Mouse (Mus musculus): Measurements from ENCODE around the gene Asdurf. TPM values are rescaled to one million over a fixed set of nuclear protein-coding genes. Genes with fewer than 3 reads are reported as not detected.
A peak's percentile ranks its signal among the peaks of the same experiment; 100 is the strongest.
"Not testable (repeated sequence)": the region's sequence is repeated elsewhere in the genome, so short reads cannot be mapped to it uniquely, and the experiment has no call there.

The Asdurf gene
- 0.87 and 3.5 TPM in 2 replicates for polyA plus RNA-seq (2015; fragmentation: Nextera tagmentation; extraction: Ambion mirVana)

DNA sequence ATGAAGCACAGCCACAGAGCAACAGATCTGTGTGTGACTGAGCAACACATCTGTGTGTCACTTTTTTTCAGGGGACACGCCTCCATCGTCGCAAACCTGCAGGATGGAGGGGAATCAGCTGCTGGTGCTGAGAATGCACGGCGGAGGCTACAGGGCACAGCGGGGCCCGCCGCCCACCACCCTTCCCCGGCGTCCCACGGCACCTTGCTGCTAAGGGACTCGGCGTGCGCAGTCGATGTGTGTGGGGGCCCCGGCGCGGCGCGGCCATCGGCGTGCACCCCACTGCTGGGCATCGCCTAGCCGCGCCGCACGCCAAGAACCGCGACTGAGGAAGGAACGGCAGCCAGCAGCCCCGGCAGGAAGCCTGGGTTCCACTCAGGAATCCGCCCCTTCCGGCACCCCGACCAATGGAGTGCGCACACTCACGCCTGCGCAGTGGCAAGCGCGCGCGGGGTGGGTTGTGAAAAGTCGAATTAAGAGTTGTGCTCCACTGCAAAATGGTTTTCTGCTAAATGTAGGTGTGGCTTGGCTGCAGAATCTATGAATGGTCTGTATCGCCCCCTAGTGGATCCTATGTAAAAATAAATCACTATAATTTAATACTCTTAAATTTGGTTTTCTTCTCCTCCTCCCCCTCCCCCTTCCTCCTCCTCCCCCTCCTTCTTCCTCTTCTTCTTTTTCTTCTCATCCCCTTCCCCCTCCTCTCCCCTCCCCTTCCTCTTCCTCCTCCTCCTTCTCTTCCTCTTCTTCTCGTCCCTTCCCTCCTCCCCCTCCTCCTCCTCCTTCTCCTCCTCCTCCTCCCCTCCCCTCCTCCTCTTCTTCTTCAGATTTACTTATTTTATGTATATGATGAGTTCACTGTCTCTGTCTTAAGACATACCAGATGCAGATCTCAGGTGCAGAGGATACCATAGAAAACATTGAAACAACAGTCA, at the start of gene Asdurf, which contains the start of the genes Gm28551 and Asnsd1:
Gene Asdurf, minus strand, starts transcription at position 293 of the 935 bp plus-strand sequence.
Gene Gm28551, minus strand, starts transcription at position 341 of the 935 bp plus-strand sequence.
Gene Asnsd1, minus strand, starts transcription at position 426 of the 935 bp plus-strand sequence.
- Histone ChIP-seq H3K4me1 (peaks cover 7% of the 10 kb centered on the region), H3K9ac (peak within 1 kb of the TSS; percentile 92), H3K9me3 (no peaks in the 10 kb centered on the region)

DNA sequence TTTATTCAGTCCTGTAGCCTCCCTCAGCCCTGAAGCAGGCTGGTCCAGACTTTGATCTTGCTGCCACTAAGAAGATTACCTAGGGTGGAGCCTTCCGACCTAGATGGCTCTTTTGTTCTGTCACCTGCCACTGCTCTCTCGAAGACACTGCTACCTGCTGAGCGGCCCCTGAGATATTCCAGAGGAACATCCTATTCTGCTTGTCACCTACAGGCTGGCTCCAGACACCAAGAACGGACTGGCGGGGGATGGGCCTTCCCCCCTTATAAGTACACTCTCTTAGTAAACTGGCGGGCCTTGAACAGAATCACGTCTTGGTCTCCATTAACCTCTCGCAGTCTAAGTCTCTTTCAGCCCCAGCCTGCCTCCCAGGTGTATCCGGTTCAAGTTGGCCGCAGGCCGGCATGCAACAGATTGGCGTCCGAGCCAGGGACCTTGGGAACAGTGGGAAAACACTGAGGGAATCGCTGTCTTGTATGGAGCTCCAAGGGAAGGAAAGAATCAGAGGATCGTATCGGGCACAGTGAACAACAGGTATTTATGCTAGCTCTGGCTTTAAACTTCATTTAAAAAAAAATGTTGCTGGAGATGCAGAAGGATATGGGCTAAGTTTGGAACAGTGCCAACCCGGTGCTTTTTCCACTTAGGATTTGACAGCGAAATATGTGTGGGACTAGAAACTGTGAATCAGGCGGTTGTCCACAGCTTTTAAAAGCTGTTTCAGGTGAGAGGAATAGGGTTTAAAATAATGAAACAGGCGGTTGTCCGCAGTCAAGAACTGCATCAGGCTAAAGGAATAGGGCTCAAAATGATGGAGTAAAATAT, 41.7 kb upstream of the Asdurf start:
- not testable (repeated sequence) for H3K27me3 ChIP-seq (replicated peaks); H3K4me1 ChIP-seq; H3K9me3 ChIP-seq; H3K4me3 ChIP-seq; H3K27ac ChIP-seq; H3K9ac ChIP-seq; H3K36me3 ChIP-seq (replicated peaks)
- peak overlapping the region; percentile 30 for H3K4me2 ChIP-seq
- ATAC-seq (replicated peaks): 0 out of 2 replicates have a peak, but pooled peaks have one; percentile 17
- 31% methylated on average over 21 of the region's 21 CpGs for WGBS

More for the DNA sequence above, at the start of gene Asdurf, which contains the start of the genes Gm28551 and Asnsd1:
- Histone ChIP-seq H3K27me3 (replicated peaks) (no peaks in the 10 kb centered on the region), H3K36me3 (replicated peaks) (peaks cover 8% of the 10 kb centered on the region), H3K27ac (peak within 1 kb of the TSS; percentile 90), H3K4me3 (peak within 1 kb of the TSS; percentile 71), H3K4me2 (peak within 1 kb of the TSS; percentile 53)
- WGBS: under 1% methylated on average over 43 of the region's 44 CpGs
- ATAC-seq (replicated peaks): peak; percentile 100

DNA sequence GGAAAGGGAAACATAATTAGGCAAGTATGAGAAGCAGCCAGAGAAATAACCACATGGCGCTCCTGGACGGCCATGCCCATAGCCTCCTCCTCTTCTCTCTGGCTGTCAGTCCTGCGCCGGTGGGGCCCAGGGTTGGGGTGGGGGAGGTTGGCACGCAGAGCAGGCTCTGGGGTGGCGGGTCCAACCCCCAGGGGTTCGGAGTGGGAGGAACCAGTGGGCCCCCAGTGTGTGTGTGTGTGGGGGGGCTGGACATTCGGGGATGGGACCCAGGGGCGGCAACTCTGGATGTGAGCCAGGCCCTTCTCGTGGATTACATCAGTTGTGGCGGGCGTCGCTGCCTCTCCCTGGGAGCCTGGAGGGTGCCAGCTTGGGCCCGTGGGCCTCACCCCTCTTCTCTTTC, 36.3 kb upstream of the Asdurf start:
- no peak for ATAC-seq (replicated peaks)
- Histone ChIP-seq H3K4me2 (no peak overlapping the region), H3K9me3 (no peaks in the 10 kb centered on the region), H3K27me3 (replicated peaks) (no peaks in the 10 kb centered on the region), H3K27ac (no peak overlapping the region), H3K9ac (no peak overlapping the region), H3K4me3 (no peak overlapping the region), H3K36me3 (replicated peaks) (no peaks in the 10 kb centered on the region), H3K4me1 (no peaks in the 10 kb centered on the region)
- WGBS: 98% methylated on average over 14 of the region's 14 CpGs

DNA sequence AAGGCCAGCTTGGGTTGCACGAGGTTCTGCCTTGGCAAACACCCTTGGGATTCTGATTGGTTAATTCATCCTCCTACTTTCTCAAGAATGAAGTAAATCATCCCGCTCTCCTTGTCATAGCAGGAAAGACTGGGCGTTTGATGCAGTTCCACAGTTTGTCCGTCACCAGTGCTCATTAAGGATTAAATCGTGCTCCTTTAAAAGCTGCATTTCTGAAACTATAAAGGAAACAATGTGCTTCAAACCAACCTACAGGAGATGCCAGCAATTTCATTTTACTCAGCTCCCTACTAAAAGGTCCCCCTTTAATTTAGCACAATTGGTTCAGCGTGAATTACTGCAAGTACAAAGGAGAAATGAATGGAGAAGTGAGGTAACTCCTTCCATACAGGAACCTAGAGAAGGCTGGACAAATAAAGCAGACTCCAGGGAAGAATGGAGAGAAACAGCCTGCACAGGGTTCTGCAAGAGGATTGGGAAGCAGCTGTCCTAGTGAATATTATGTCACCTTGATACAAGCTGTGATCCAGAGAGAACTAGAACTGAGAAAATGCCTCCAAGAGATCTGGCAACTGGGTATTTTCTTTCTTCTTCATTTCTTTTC, 31.8 kb upstream of the Asdurf start:
- H3K27me3 ChIP-seq (replicated peaks): no peaks in the 10 kb centered on the region
- WGBS: 74% methylated on average over 6 of the region's 6 CpGs
- no peak for ATAC-seq (replicated peaks)

DNA sequence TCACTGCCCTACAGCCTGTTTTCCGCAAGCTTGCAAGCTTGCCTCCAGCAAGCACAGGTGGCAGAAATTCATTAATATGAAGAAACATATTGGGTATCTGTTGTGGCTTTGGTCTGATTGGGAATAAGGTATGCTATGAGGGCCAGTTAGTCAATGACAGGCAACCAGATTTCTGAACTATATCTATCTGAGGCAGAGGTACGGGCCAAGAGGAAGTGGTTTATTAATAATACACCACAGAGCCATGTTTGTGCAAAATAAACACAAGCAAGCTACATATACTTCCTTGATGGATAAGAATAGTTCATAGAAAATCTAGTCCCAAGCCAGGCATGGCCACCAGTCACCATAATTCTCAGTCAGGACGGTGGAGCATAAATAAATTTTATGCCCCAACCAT, 25.3 kb upstream of the Asdurf start:
- no peaks in the 10 kb centered on the region for H3K4me1 ChIP-seq

More for the DNA sequence above, 31.8 kb upstream of the Asdurf start:
- no peak overlapping the region for H3K27ac ChIP-seq
- no peak overlapping the region for H3K9ac ChIP-seq
- no peaks in the 10 kb centered on the region for H3K36me3 ChIP-seq (replicated peaks)
- H3K9me3 ChIP-seq: no peaks in the 10 kb centered on the region
- H3K4me3 ChIP-seq: no peak overlapping the region
- H3K4me1 ChIP-seq: no peaks in the 10 kb centered on the region
- H3K4me2 ChIP-seq: no peak overlapping the region

DNA sequence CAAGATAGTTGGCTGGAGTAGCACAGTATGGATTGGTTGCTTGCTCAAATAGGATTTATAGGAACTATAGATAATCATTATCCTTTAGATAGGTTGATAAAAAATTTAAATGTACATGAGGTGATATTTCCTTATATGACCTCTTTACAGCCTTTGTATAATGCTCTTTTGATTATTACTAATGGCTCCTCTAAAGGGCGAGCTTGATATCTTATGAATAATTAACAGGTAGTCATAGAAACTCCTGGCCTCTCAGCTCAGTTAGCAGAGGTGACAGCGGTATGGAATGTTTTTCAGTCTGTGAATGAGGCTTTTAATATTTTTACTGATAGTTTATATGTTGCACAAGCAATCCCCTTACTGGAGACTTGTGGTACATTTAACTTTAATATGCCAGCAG, 23.5 kb upstream of the Asdurf start:
- WGBS: 76% methylated on average over 2 of the region's 2 CpGs

More for the DNA sequence above, 25.3 kb upstream of the Asdurf start:
- Histone ChIP-seq H3K4me2 (no peak overlapping the region), H3K36me3 (replicated peaks) (no peaks in the 10 kb centered on the region), H3K4me3 (no peak overlapping the region), H3K27ac (no peak overlapping the region), H3K9me3 (no peaks in the 10 kb centered on the region), H3K9ac (no peak overlapping the region), H3K27me3 (replicated peaks) (no peaks in the 10 kb centered on the region)
- 66% methylated on average over 3 of the region's 3 CpGs for WGBS
- ATAC-seq (replicated peaks): no peak

DNA sequence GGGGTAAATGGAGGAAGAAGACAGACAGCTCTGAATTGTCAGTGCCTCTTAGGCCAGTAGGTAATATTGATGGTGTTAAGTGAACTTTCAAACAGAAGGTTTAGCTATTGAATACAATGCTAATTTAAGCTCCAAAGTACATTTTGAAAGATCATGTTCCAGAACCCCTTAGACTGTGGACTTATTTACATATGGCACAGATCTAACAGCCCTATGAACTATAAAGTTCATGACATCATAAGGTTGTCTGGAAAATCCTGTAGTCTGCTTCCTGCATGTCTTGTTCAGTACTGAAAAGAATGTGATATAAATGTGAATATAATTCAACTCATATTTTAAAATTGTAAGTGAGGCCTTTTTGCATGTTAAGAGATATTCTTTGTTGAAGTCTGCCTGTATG, 6.6 kb upstream of the Asdurf start:
- Histone ChIP-seq H3K4me2 (no peak overlapping the region), H3K4me1 (no peaks in the 10 kb centered on the region), H3K4me3 (no peak overlapping the region), H3K27me3 (replicated peaks) (no peaks in the 10 kb centered on the region), H3K9me3 (no peaks in the 10 kb centered on the region), H3K36me3 (replicated peaks) (no peaks in the 10 kb centered on the region), H3K9ac (no peak overlapping the region), H3K27ac (no peak overlapping the region)
- ATAC-seq (replicated peaks): no peak

More for the DNA sequence above, 23.5 kb upstream of the Asdurf start:
- H3K9me3 ChIP-seq; H3K4me2 ChIP-seq; H3K27ac ChIP-seq; H3K4me3 ChIP-seq; H3K36me3 ChIP-seq (replicated peaks); ATAC-seq (replicated peaks); H3K4me1 ChIP-seq; H3K9ac ChIP-seq; H3K27me3 ChIP-seq (replicated peaks): not testable (repeated sequence)

DNA sequence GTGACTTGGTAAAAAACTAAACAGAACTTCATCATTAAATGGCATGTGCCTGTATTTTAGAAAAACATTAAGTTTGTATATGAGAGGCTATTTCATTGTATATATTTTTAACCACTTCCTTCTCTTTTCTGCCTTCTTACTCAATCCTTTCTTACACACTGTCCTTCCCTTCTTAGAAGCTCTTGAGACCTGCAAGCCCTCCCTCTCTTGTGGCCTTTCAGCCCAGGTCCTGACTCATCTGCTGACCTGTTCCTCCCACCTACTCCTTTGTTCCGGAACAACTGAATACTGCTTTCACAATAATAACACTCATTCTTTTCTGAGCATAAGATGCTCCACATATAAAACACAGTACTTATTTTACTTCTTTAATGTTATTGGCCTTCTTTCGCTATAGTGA, 11.3 kb downstream of the Asdurf start:
- WGBS: 99% methylated on average over 2 of the region's 2 CpGs
- peaks cover 49% of the 10 kb centered on the region for H3K36me3 ChIP-seq (replicated peaks)
- no peak for ATAC-seq (replicated peaks)

DNA sequence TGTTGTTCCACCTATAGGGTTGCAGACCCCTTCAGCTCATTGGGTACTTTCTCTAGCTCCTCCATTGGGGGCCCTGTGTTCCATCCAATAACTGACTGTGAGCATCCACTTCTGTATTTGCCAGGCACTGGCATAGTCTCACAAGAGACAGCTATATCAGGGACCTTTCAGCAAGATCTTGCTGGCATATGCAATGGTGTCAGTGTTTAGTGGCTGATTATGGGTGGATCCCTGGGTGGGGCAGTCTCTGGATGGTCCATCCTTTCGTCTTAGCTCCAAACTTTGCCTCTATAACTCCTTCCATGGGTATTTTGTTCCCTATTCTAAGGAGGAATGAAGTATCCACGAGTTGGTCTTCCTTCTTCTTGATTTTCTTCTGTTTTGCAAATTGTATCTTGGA, 15.0 kb downstream of the Asdurf start:
- not testable (repeated sequence) for H3K4me2 ChIP-seq; H3K27me3 ChIP-seq (replicated peaks); H3K4me1 ChIP-seq; H3K27ac ChIP-seq; H3K4me3 ChIP-seq; H3K9ac ChIP-seq; ATAC-seq (replicated peaks)
- WGBS: 77% methylated on average over 2 of the region's 2 CpGs
- H3K9me3 ChIP-seq: peaks cover 12% of the 10 kb centered on the region; the same call in 1 of the 2 replicates
- H3K36me3 ChIP-seq (replicated peaks): peaks cover 22% of the 10 kb centered on the region

More for the DNA sequence above, 11.3 kb downstream of the Asdurf start:
- Histone ChIP-seq H3K9ac (no peak overlapping the region), H3K27ac (no peak overlapping the region), H3K4me3 (no peak overlapping the region), H3K4me2 (no peak overlapping the region), H3K4me1 (no peaks in the 10 kb centered on the region), H3K27me3 (replicated peaks) (no peaks in the 10 kb centered on the region), H3K9me3 (peaks cover 12% of the 10 kb centered on the region; the same call in 1 of the 2 replicates)

DNA sequence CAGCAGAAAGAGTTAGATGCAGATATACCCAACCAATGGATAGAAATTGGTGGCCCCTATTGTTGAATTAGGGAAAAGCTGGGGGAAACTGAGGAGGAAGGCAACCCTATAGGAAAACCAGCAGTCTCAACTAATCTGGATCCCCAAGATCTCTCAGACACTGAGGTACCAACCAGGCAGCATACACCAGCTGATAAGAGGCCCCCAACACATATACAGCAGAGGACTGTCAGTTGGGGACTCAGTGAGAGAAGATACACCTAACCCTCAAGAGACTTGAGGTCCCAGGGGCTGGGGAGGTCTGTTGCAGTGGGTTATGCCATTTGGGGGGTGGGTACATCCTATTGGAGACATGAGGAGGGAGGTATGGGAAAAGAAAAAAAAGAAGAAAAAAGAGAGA, 17.0 kb downstream of the Asdurf start:
- Histone ChIP-seq H3K27ac (no peak overlapping the region), H3K4me1 (no peaks in the 10 kb centered on the region), H3K9me3 (peaks cover 3% of the 10 kb centered on the region; the same call in 1 of the 2 replicates), H3K4me2 (no peak overlapping the region), H3K27me3 (replicated peaks) (no peaks in the 10 kb centered on the region), H3K9ac (no peak overlapping the region), H3K4me3 (no peak overlapping the region), H3K36me3 (replicated peaks) (peaks cover 3% of the 10 kb centered on the region; the same call in 1 of the 2 replicates)
- ATAC-seq (replicated peaks): no peak

DNA sequence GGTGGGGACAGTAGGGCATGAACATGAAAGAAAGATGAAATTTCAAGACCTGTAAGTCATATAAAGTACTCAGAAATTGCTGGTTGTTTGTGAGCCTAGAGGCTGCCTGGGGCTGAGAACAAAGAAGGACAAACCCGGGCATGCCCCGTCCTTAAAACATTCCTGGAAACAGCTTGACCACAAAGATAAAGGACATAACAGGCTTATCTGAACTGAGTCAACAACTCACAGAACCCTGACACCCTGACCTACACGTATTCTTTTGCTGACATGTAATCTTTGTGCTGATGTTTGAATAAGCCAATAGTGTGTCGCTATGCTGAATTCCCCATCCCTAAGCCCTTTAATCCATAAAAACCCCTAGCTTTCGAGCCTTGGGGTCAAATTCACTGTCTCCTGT, 18.9 kb downstream of the Asdurf start:
- not testable (repeated sequence) for H3K36me3 ChIP-seq (replicated peaks); H3K4me2 ChIP-seq; H3K4me1 ChIP-seq; H3K27me3 ChIP-seq (replicated peaks); H3K4me3 ChIP-seq; H3K9me3 ChIP-seq; H3K27ac ChIP-seq; H3K9ac ChIP-seq; ATAC-seq (replicated peaks)
- WGBS: 58% methylated on average over 5 of the region's 5 CpGs
